Comparison of ENCODE assay signal across 11 mouse cellular contexts in the genomic region with DNA sequence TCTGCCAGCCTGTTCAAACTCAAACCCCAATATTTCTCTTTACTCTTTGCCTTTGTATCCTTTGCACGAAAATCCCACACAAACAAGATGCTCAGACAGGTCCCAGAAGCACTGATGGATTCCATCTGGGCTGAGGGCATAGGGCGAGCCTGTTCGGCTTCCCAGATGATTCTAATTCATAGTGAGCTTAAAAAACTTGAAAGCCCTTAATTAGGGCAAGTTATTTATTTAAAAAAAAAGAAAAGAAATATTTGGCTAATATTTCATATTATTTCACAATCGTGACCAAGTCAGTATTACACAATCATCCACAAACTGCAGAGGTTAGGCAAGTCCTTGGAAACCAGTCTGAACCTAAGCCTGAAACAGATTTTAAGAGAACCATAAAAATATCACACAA.
DNase-seq lines count a peak whose midpoint lies in the region; ATAC-seq lines count a peak whose summit lies in the region.
"Had no signal": no experiment of that assay in that cellular context is flagged by ENCODE, and none has a peak within 500 bp of the region (broad histone marks: within the 10 kb centered on the region; RNA-seq: fewer than 3 reads in every experiment).

No protein-coding gene starts in this region.

- H3K9me3 ChIP-seq in forebrain, embryonic 12.5 days, result no peaks in the 10 kb centered on the region
- H3K9me3 ChIP-seq in hindbrain, embryonic 11.5 days (ENCODE audit: control insufficient read depth, low read length), result no peaks in the 10 kb centered on the region

- 79% methylated on average over 4 of the region's 4 CpGs for WGBS in forebrain, embryonic 12.5 days
- WGBS in hindbrain, embryonic 11.5 days, result 64% methylated on average over 4 of the region's 4 CpGs

- H3K9ac ChIP-seq in forebrain, embryonic 12.5 days, result no peak overlapping the region
- no peak overlapping the region for H3K9ac ChIP-seq in hindbrain, embryonic 11.5 days (ENCODE audit: low read depth, low read length)

- ATAC-seq in forebrain, embryonic 12.5 days (ENCODE audit: low FRiP score), result no peak
- no peak for ATAC-seq in hindbrain, embryonic 11.5 days (ENCODE audit: low FRiP score)

- intact Hi-C loops in heart, postnatal 14 days (cut with DNase I), result no loop called here

- H3K4me2 ChIP-seq in forebrain, embryonic 12.5 days, result no peak overlapping the region
- no peak overlapping the region for H3K4me2 ChIP-seq in hindbrain, embryonic 11.5 days (replicated peaks; ENCODE audit: low read depth, low read length)

- H3K36me3 ChIP-seq in forebrain, embryonic 12.5 days (replicated peaks), result no peaks in the 10 kb centered on the region
- H3K36me3 ChIP-seq in hindbrain, embryonic 11.5 days (ENCODE audit: control insufficient read depth, insufficient read depth, low read length), result no peaks in the 10 kb centered on the region

- DNase-seq in heart, adult 8-10 months (ENCODE audit: low spot score), result peak; percentile 41
- no peak for DNase-seq in heart, postnatal 4 days
- peak; percentile 57 for DNase-seq in embryo, embryonic 10 days (ENCODE audit: low spot score)
- DNase-seq in heart, postnatal 14 days, result peak; percentile 36 to 39
- DNase-seq in lung, postnatal 10 days, result peak; percentile 43
- no peak for DNase-seq in MN1 (ENCODE audit: low spot score)
- DNase-seq in hindbrain, embryonic 11.5 days (ENCODE audit: low spot score), result no peak
- DNase-seq: right cerebral cortex, postnatal 14 days had no signal

- no peaks in the 10 kb centered on the region for H3K4me1 ChIP-seq in forebrain, embryonic 12.5 days
- no peaks in the 10 kb centered on the region for H3K4me1 ChIP-seq in hindbrain, embryonic 11.5 days (replicated peaks; ENCODE audit: control insufficient read depth, insufficient read depth, low read length)

- no peak overlapping the region for H3K4me3 ChIP-seq in forebrain, embryonic 12.5 days (replicated peaks)
- H3K4me3 ChIP-seq in hindbrain, embryonic 11.5 days (ENCODE audit: low read depth, low read length), result no peak overlapping the region
- H3K4me3 ChIP-seq: erythroblast, embryonic 14.5 days had no signal

- no peak overlapping the region for H3K27ac ChIP-seq in forebrain, embryonic 12.5 days
- no peak overlapping the region for H3K27ac ChIP-seq in hindbrain, embryonic 11.5 days (ENCODE audit: low read depth, low read length)

- no peaks in the 10 kb centered on the region for H3K27me3 ChIP-seq in forebrain, embryonic 12.5 days
- no peaks in the 10 kb centered on the region for H3K27me3 ChIP-seq in hindbrain, embryonic 11.5 days (ENCODE audit: control insufficient read depth, insufficient read depth, low read length)
- H3K27me3 ChIP-seq: CH12.LX had no signal

Comparison
In these comparisons a context has a peak if more than half of its experiments do, and no peak if none do; other contexts are left out.
1. DNase-seq: peak in heart, adult 8-10 months (single experiment), embryo, embryonic 10 days (single experiment), heart, postnatal 14 days (2 of 2) and lung, postnatal 10 days (single experiment); none in heart, postnatal 4 days (single experiment), MN1 (single experiment) and hindbrain, embryonic 11.5 days (single experiment).